In genomic region chr2:70202578-70203167, GRCm38 (mm10) we compare ENCODE assay signal across 13 mouse cellular contexts.
DNase-seq lines count a peak whose midpoint lies in the region; ATAC-seq lines count a peak whose summit lies in the region.
"Had no signal": no experiment of that assay in that cellular context is flagged by ENCODE, and none has a peak within 500 bp of the region (broad histone marks: within the 10 kb centered on the region; RNA-seq: fewer than 3 reads in every experiment).

No protein-coding gene starts in this region.

- no peak overlapping the region for H3K9ac ChIP-seq in embryonic facial prominence, embryonic 11.5 days (replicated peaks; ENCODE audit: low read length)
- H3K9ac ChIP-seq in hindbrain, embryonic 12.5 days: no peak overlapping the region
- no peak overlapping the region for H3K9ac ChIP-seq in midbrain, embryonic 16.5 days (ENCODE audit: low read depth, low read length)
- H3K9ac ChIP-seq: limb, embryonic 15.5 days had no signal

- H3K27ac ChIP-seq in embryonic facial prominence, embryonic 11.5 days (replicated peaks; ENCODE audit: low read depth, low read length): no peak overlapping the region
- peak overlapping the region; percentile 82 for H3K27ac ChIP-seq in hindbrain, embryonic 12.5 days
- H3K27ac ChIP-seq in midbrain, embryonic 16.5 days (ENCODE audit: low read length): peak overlapping the region; percentile 47
- H3K27ac ChIP-seq: limb, embryonic 15.5 days had no signal

- peak; percentile 5 for DNase-seq in Muller cell, postnatal 12 days (ENCODE audit: inconsistent ontology term)
- DNase-seq in embryonic facial prominence, embryonic 11.5 days (ENCODE audit: low spot score): peak; percentile 53
- no peak for DNase-seq in adrenal gland, adult (ENCODE audit: inconsistent age in 2 of 2, low spot score in 1 of 2)
- no peak for DNase-seq in frontal cortex, postnatal 10 days (ENCODE audit: low spot score in 2 of 2)
- DNase-seq: adrenal gland, adult 8-10 months; heart, postnatal 10 days; layer of hippocampus, adult 9-11 months had no signal

- ATAC-seq in embryonic facial prominence, embryonic 11.5 days (replicated peaks; ENCODE audit: insufficient number of reproducible peaks, low FRiP score, low TSS enrichment, low read depth): peak; percentile 62
- peak; percentile 88 for ATAC-seq in hindbrain, embryonic 12.5 days (ENCODE audit: low FRiP score)
- ATAC-seq in midbrain, embryonic 16.5 days: peak; percentile 69
- no peak for ATAC-seq in megakaryocyte-erythroid progenitor cell, adult 5-6 weeks (replicated peaks; ENCODE audit: low FRiP score, low TSS enrichment, poor library complexity, severe bottlenecking)
- ATAC-seq: CD4-positive, CD25-positive, alpha-beta regulatory T cell, adult 4 months; Patski had no signal

- H3K4me3 ChIP-seq in embryonic facial prominence, embryonic 11.5 days (ENCODE audit: low read depth, low read length): no peak overlapping the region
- no peak overlapping the region for H3K4me3 ChIP-seq in hindbrain, embryonic 12.5 days
- no peak overlapping the region for H3K4me3 ChIP-seq in midbrain, embryonic 16.5 days (ENCODE audit: low read depth, low read length)
- H3K4me3 ChIP-seq: limb, embryonic 15.5 days had no signal

- H3K36me3 ChIP-seq in embryonic facial prominence, embryonic 11.5 days (replicated peaks; ENCODE audit: control insufficient read depth, insufficient read depth, low read depth, low read length): no peaks in the 10 kb centered on the region
- H3K36me3 ChIP-seq in hindbrain, embryonic 12.5 days: no peaks in the 10 kb centered on the region
- H3K36me3 ChIP-seq in midbrain, embryonic 16.5 days (ENCODE audit: control insufficient read depth, insufficient read depth, low read length): no peaks in the 10 kb centered on the region
- H3K36me3 ChIP-seq: limb, embryonic 15.5 days had no signal

- H3K4me1 ChIP-seq in embryonic facial prominence, embryonic 11.5 days (ENCODE audit: control insufficient read depth, insufficient read depth, low read length): peaks cover 3% of the 10 kb centered on the region; the same call in 1 of the 2 replicates
- peaks cover 20% of the 10 kb centered on the region for H3K4me1 ChIP-seq in hindbrain, embryonic 12.5 days
- peaks cover 17% of the 10 kb centered on the region for H3K4me1 ChIP-seq in midbrain, embryonic 16.5 days (ENCODE audit: control insufficient read depth, insufficient read depth, low read length)

- no peaks in the 10 kb centered on the region for H3K27me3 ChIP-seq in embryonic facial prominence, embryonic 11.5 days (ENCODE audit: control insufficient read depth, insufficient read depth, low read length)
- H3K27me3 ChIP-seq in hindbrain, embryonic 12.5 days: no peaks in the 10 kb centered on the region
- H3K27me3 ChIP-seq in midbrain, embryonic 16.5 days (ENCODE audit: control insufficient read depth, insufficient read depth, low read depth, low read length): no peaks in the 10 kb centered on the region
- H3K27me3 ChIP-seq: limb, embryonic 15.5 days; Patski had no signal

- H3K9me3 ChIP-seq in embryonic facial prominence, embryonic 11.5 days (replicated peaks; ENCODE audit: control insufficient read depth, low read length): no peaks in the 10 kb centered on the region
- H3K9me3 ChIP-seq in hindbrain, embryonic 12.5 days (replicated peaks): no peaks in the 10 kb centered on the region
- H3K9me3 ChIP-seq in midbrain, embryonic 16.5 days (replicated peaks; ENCODE audit: control insufficient read depth, low read length, poor library complexity, severe bottlenecking): no peaks in the 10 kb centered on the region
- H3K9me3 ChIP-seq: limb, embryonic 15.5 days had no signal

- WGBS in embryonic facial prominence, embryonic 11.5 days: 17% methylated on average over 8 of the region's 8 CpGs
- 24% methylated on average over 8 of the region's 8 CpGs for WGBS in hindbrain, embryonic 12.5 days
- WGBS in midbrain, embryonic 16.5 days: 10% methylated on average over 8 of the region's 8 CpGs

- H3K4me2 ChIP-seq in embryonic facial prominence, embryonic 11.5 days (ENCODE audit: low read depth, low read length): no peak overlapping the region
- peak overlapping the region; percentile 37 for H3K4me2 ChIP-seq in hindbrain, embryonic 12.5 days (replicated peaks)
- peak overlapping the region; percentile 3; the same call in 1 of the 2 replicates for H3K4me2 ChIP-seq in midbrain, embryonic 16.5 days (ENCODE audit: low read length)
- H3K4me2 ChIP-seq: limb, embryonic 15.5 days had no signal

Comparison
In these comparisons a context has a peak if more than half of its experiments do, and no peak if none do; other contexts are left out.
1. DNase-seq: peak in Muller cell, postnatal 12 days (single experiment) and embryonic facial prominence, embryonic 11.5 days (single experiment); none in adrenal gland, adult (0 of 2) and frontal cortex, postnatal 10 days (0 of 2).